Comparison of ENCODE assay signal across 11 mouse cellular contexts in the genomic region with DNA sequence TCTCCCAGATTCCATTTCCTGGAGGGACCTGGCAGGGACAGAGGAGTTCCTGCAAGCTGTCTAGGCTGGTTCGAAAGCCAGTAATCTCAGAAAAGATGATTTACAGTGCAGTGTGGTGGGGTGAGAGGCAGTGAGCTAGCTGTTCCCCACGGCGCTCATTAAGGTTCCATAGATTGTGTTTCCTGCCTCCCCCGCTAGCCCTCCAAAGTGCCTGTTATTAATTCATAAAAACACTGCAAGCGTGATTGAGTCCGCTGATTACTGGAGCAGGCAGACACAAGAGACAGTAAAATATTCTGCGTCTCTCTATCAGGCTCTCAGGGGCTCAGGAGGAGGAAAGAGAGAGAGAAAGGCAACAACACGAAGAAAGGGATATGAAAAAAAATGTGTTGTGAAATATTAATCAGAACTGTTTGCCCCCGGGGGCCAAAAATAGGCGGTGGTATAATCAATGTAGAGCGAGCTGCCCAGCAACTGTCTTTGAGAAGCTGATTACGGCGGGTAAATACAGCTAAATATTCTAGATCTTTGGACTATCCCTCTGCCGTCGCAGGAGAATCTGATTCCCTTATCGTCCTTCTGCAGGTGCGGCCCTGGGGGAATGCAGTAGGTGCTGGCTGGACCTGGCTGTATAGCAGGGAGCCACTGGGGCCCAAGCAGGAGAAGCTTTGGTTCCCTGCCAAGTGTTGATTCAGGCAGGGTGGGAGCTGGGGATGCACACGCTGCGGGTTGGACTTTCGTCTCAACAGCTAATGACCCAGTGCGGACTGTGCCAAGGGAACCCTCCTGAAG.
A peak's percentile ranks its signal among the peaks of the same experiment; 100 is the strongest.
DNase-seq lines count a peak whose midpoint lies in the region; ATAC-seq and TF ChIP-seq lines count a peak whose summit lies in the region.
"Had no signal": no experiment of that assay in that cellular context is flagged by ENCODE, and none has a peak within 500 bp of the region (broad histone marks: within the 10 kb centered on the region; RNA-seq: fewer than 3 reads in every experiment).

No protein-coding gene starts in this region.

- no peak for TF ChIP-seq CTCF in lung, embryonic 14.5 days (IDR thresholded peaks at IDR 0.05; ENCODE audit: low read depth)

- no peak overlapping the region for H3K9ac ChIP-seq in lung, embryonic 14.5 days
- H3K9ac ChIP-seq in intestine, embryonic 15.5 days, result no peak overlapping the region
- H3K9ac ChIP-seq in midbrain, embryonic 11.5 days (ENCODE audit: low read length), result no peak overlapping the region
- H3K9ac ChIP-seq: liver, embryonic 15.5 days had no signal

- H3K27me3 ChIP-seq in lung, embryonic 14.5 days (ENCODE audit: insufficient read depth, low read length), result no peaks in the 10 kb centered on the region
- no peaks in the 10 kb centered on the region for H3K27me3 ChIP-seq in intestine, embryonic 15.5 days (replicated peaks)
- H3K27me3 ChIP-seq in midbrain, embryonic 11.5 days (ENCODE audit: control insufficient read depth, insufficient read depth, low read length), result no peaks in the 10 kb centered on the region
- H3K27me3 ChIP-seq: liver, embryonic 15.5 days had no signal

- no peaks in the 10 kb centered on the region for H3K4me1 ChIP-seq in lung, embryonic 14.5 days (ENCODE audit: insufficient read depth)
- peaks cover 16% of the 10 kb centered on the region for H3K4me1 ChIP-seq in intestine, embryonic 15.5 days (replicated peaks)
- H3K4me1 ChIP-seq in midbrain, embryonic 11.5 days (ENCODE audit: control insufficient read depth, insufficient read depth, low read length), result no peaks in the 10 kb centered on the region
- H3K4me1 ChIP-seq: liver, embryonic 15.5 days had no signal

- no peaks in the 10 kb centered on the region for H3K9me3 ChIP-seq in lung, embryonic 14.5 days (ENCODE audit: low read depth, low read length)
- H3K9me3 ChIP-seq in intestine, embryonic 15.5 days, result no peaks in the 10 kb centered on the region
- H3K9me3 ChIP-seq in midbrain, embryonic 11.5 days (ENCODE audit: control insufficient read depth, low read length), result no peaks in the 10 kb centered on the region
- H3K9me3 ChIP-seq: liver, embryonic 15.5 days had no signal

- ATAC-seq in lung, embryonic 14.5 days (ENCODE audit: insufficient read depth), result peak; percentile 47; the same call in 1 of the 2 replicates
- ATAC-seq in intestine, embryonic 15.5 days, result peak; percentile 97
- no peak for ATAC-seq in midbrain, embryonic 11.5 days (ENCODE audit: low FRiP score)
- ATAC-seq in monocyte, adult 5-6 weeks (replicated peaks; ENCODE audit: insufficient number of reproducible peaks, low FRiP score, low TSS enrichment, poor library complexity, severe bottlenecking), result no peak

- H3K36me3 ChIP-seq in lung, embryonic 14.5 days (ENCODE audit: insufficient read depth), result no peaks in the 10 kb centered on the region
- H3K36me3 ChIP-seq in intestine, embryonic 15.5 days, result no peaks in the 10 kb centered on the region
- H3K36me3 ChIP-seq in midbrain, embryonic 11.5 days (ENCODE audit: control insufficient read depth, insufficient read depth, low read length), result no peaks in the 10 kb centered on the region
- H3K36me3 ChIP-seq: liver, embryonic 15.5 days had no signal

- H3K4me3 ChIP-seq in lung, embryonic 14.5 days (ENCODE audit: low read depth, low read length), result no peak overlapping the region
- H3K4me3 ChIP-seq in intestine, embryonic 15.5 days (replicated peaks), result no peak overlapping the region
- H3K4me3 ChIP-seq in midbrain, embryonic 11.5 days (ENCODE audit: low read depth, low read length), result no peak overlapping the region
- H3K4me3 ChIP-seq: erythroblast, embryonic 14.5 days; liver, embryonic 15.5 days had no signal

- peak; percentile 50 for DNase-seq in lung, embryonic 14.5 days
- no peak for DNase-seq in lung, postnatal 4 days
- DNase-seq in midbrain, embryonic 11.5 days (ENCODE audit: low spot score, missing footprints), result peak; percentile 79
- no peak for DNase-seq in frontal cortex, postnatal 14 days (ENCODE audit: low spot score in 2 of 2)
- DNase-seq in left cerebral cortex, adult 9 months (ENCODE audit: low spot score in 2 of 2), result no peak
- DNase-seq in right cerebral cortex, postnatal 10 days (ENCODE audit: low spot score in 2 of 2), result no peak
- DNase-seq: heart, adult 11 months had no signal

- H3K27ac ChIP-seq in lung, embryonic 14.5 days (ENCODE audit: low read depth), result no peak overlapping the region
- peak overlapping the region; percentile 78 for H3K27ac ChIP-seq in intestine, embryonic 15.5 days
- H3K27ac ChIP-seq in midbrain, embryonic 11.5 days (ENCODE audit: low read depth, low read length), result no peak overlapping the region
- H3K27ac ChIP-seq: liver, embryonic 15.5 days had no signal

- H3K4me2 ChIP-seq in lung, embryonic 14.5 days, result no peak overlapping the region
- H3K4me2 ChIP-seq in intestine, embryonic 15.5 days (replicated peaks), result 0 out of 2 replicates have a peak overlapping the region, but pooled peaks have one; percentile 24
- H3K4me2 ChIP-seq in midbrain, embryonic 11.5 days, result no peak overlapping the region
- H3K4me2 ChIP-seq: liver, embryonic 15.5 days had no signal

- 58% methylated on average over 21 of the region's 21 CpGs for WGBS in lung, embryonic 14.5 days
- 42% methylated on average over 21 of the region's 21 CpGs for WGBS in intestine, embryonic 15.5 days
- WGBS in midbrain, embryonic 11.5 days, result 83% methylated on average over 21 of the region's 21 CpGs

Comparison
In these comparisons a context has a peak if more than half of its experiments do, and no peak if none do; other contexts are left out.
1. DNase-seq: peak in lung, embryonic 14.5 days (single experiment) and midbrain, embryonic 11.5 days (single experiment); none in lung, postnatal 4 days (0 of 2), frontal cortex, postnatal 14 days (0 of 2), left cerebral cortex, adult 9 months (0 of 2) and right cerebral cortex, postnatal 10 days (0 of 2).
2. ATAC-seq: peak in lung, embryonic 14.5 days (single experiment) and intestine, embryonic 15.5 days (single experiment); none in midbrain, embryonic 11.5 days (single experiment) and monocyte, adult 5-6 weeks (single experiment).